Mouse (Mus musculus) lung, embryonic 16.5 days (tissue): ENCODE measurements at regions not wholly inside any gene's neighbourhood (a gene's known extent, or its start where the extent isn't known, plus 50 kb on each side); places are given as distances from the start of the nearest gene placed in this dataset.
"Not testable (repeated sequence)": the region's sequence is repeated elsewhere in the genome, so short reads cannot be mapped to it uniquely, and the experiment has no call there.

Source experiments
- ATAC-seq: fragments of 200-750 bp; cut with Nextera tagmentation; 2 replicates; pipeline ENCODE4 v1.8.0; 2017; ENCODE audit warnings: low read depth, mild to moderate bottlenecking, moderate library complexity
- H3K27ac ChIP-seq: fragments of 300-500 bp; sonication (generic); 2 replicates; pipeline ENCODE4 v1.5.1; 2014; ENCODE audit warnings: mild to moderate bottlenecking, control low read depth, low read length
- H3K27me3 ChIP-seq: fragments of 300-500 bp; sonication (generic); 2 replicates; pipeline ENCODE4 v1.6.1; 2014; ENCODE audit warnings: low read depth, low read length, mixed read lengths; ENCODE audit not compliant: control insufficient read depth, insufficient read depth
- H3K36me3 ChIP-seq: fragments of 300-500 bp; sonication (generic); 2 replicates; pipeline ENCODE4 v1.6.1; 2014; ENCODE audit warnings: low read length; ENCODE audit not compliant: control insufficient read depth, insufficient read depth
- H3K4me1 ChIP-seq: fragments of 300-500 bp; sonication (generic); replicated peaks from 2 replicates; pipeline ENCODE4 v1.6.1; 2014; ENCODE audit warnings: low read length, mixed read lengths; ENCODE audit not compliant: control insufficient read depth, insufficient read depth
- H3K4me2 ChIP-seq: fragments of 300-500 bp; sonication (generic); 2 replicates; pipeline ENCODE4 v1.6.1; 2014; ENCODE audit warnings: low read depth, low read length, control low read depth
- H3K4me3 ChIP-seq: fragments of 300-500 bp; sonication (generic); 2 replicates; pipeline ENCODE4 v1.5.1; 2014; ENCODE audit warnings: mild to moderate bottlenecking, low read length, control low read depth
- H3K9ac ChIP-seq: fragments of 300-500 bp; sonication (generic); 2 replicates; pipeline ENCODE4 v1.6.1; 2014; ENCODE audit warnings: low read length, control low read depth
- H3K9me3 ChIP-seq: fragments of 300-500 bp; sonication (generic); 2 replicates; pipeline ENCODE4 v1.6.1; 2016; ENCODE audit warnings: low read length; ENCODE audit not compliant: control insufficient read depth
- WGBS: fragments of 180-500 bp; shearing (Covaris S2); extraction: QIAGEN DNeasy Blood & Tissue Kit; methylation state at CpG from one replicate; pipeline ENCODE4 v1.1.7; 2014; 5-methylcytosine and 5-hydroxymethylcytosine counted together

DNA sequence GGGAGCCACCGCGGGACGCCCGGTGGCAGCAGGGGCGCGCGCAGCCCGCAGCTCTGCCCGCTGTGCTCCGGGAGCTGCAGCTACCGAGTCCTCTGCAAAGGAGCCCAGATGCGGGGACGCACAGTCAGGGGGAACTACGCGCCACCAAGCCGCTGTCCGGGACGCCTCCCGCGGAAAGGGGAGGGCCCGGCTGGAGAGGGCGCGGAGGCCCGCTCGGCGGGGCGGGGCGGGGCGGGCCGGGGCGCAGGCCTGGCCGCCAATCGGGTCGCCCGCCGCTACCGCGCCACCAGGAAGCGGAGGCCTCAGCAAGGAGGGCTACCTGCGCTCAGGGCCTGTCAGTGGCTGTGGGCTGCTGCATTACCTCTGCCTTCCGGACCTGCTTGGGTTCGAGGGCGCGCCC, 128.1 kb downstream of the 9030624G23Rik start:
- H3K4me1 ChIP-seq, H3K4me2 ChIP-seq, H3K27me3 ChIP-seq, H3K36me3 ChIP-seq, H3K27ac ChIP-seq, H3K9ac ChIP-seq, H3K9me3 ChIP-seq: not testable (repeated sequence)
- peak overlapping the region; percentile 35 for H3K4me3 ChIP-seq
- WGBS = no CpG with 5 or more reads among the region's 44 CpGs
- peak; percentile 74 for ATAC-seq
